Mouse (Mus musculus) C2C12 (cell line): ENCODE results near the gene Prg4.

Experiments used
- CTCF ChIP-seq: IDR thresholded peaks from one replicate; pipeline ENCODE4 v1.5.1; 2011; ENCODE audit not compliant: control insufficient read depth, insufficient read depth, insufficient read length
- MAX ChIP-seq: IDR thresholded peaks from one replicate; pipeline ENCODE4 v1.6.1; 2011; ENCODE audit warnings: mild to moderate bottlenecking, control low read depth
- MYOG ChIP-seq: IDR thresholded peaks from one replicate; pipeline ENCODE4 v1.6.1; 2011; ENCODE audit not compliant: control insufficient read depth, insufficient read length; ENCODE audit errors: extremely low read depth
- USF1 ChIP-seq: IDR thresholded peaks from one replicate; pipeline ENCODE4 v1.6.1; 2011; ENCODE audit warnings: low read depth, mild to moderate bottlenecking, control low read depth, moderate library complexity

- TF ChIP-seq CTCF (no peak), MAX (no peak), MYOG (no peak), USF1 (no peak)
Measured at GRCm38 (mm10) chr1:150459599-150459998, 6.4 kb downstream of the Prg4 start.
